Mouse (Mus musculus) brain, adult 2 months (tissue): ENCODE data around the gene Ptpn3.
"Not testable (repeated sequence)": the region's sequence is repeated elsewhere in the genome, so short reads cannot be mapped to it uniquely, and the experiment has no call there.

Experiments
- DNase-seq: peaks from one replicate; pipeline ENCODE4 v3.0.0; 2011; ENCODE audit warnings: low read depth, low spot score

Gene Ptpn3

DNA sequence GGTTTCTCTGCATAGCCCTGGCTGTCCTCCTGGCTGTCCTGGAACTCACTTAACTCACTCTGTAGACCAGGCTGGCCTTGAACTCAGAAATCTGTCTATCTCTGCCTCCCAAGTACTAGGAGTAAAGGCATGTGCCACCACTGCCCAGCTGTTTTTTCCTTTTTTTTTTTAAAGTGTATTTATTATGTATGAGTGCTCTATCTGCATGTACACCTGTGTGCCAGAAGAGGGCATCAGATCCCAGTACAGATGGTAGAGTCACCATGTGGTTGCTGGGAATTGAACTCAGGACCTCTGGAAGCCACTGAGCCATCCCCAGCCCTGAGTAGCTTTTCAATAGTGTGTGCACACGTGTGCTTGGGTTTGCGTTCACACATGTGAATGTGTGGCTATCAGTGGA is 76.9 kb downstream of the Ptpn3 start:
- DNase-seq = no peak

DNA sequence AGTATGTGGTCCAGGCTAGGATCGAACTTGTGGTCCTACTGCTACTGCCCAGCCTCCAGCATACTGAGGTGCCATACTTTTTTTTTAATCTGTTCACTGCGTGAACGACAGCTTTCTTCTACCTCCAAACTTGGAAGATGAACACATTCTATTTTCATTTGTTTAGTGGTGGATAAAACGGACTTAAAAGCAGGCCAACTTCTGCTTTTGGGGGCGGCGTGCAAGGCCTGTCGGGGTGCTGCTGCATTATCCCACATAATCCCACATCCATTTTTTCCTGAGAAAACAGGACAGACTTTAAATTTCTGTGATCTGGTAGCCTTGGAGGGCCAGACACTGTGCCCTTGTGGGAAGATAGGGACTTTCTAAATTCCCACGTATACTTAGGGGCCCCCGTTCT is 83.9 kb downstream of the Ptpn3 start:
- peak; percentile 44 for DNase-seq

DNA sequence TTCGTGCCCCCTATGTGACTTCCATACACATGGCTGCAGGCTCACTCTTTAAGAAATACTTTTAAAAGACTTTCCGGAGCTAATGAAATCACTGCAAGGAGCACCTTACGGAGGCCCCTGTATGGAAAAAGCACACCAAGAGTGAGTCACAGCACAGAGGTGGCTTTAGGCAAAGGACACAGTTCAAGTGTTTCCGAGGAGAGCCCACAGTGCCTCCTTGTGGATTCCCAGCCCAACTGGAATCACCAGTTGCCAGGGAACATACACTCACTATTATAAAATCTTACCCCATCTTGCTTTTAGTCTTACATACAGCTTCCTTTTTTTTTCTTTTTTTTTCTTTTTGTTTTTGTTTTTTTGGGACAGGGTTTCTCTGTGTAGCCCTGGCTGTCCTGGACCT is 85.1 kb downstream of the Ptpn3 start:
- DNase-seq = peak; percentile 17

DNA sequence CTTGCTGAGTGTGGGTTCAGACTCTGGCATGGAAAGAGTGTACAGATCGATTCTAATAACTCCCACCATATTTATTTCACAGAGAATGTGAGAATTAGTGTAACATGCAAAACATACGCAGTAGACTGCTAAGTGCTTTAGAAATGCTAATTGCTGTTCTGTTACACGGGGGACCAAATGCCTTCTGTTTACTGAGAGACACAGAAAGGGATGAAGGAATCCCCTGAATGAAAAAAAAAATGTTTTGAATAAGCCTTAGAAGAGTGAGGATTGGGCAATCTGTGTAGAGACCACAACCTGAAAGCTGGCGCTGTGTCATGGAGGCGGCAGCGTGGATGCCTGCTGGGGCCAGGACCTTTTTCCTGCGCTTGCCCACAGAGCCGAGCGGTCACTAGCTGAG is 86.8 kb downstream of the Ptpn3 start:
- DNase-seq = no peak

DNA sequence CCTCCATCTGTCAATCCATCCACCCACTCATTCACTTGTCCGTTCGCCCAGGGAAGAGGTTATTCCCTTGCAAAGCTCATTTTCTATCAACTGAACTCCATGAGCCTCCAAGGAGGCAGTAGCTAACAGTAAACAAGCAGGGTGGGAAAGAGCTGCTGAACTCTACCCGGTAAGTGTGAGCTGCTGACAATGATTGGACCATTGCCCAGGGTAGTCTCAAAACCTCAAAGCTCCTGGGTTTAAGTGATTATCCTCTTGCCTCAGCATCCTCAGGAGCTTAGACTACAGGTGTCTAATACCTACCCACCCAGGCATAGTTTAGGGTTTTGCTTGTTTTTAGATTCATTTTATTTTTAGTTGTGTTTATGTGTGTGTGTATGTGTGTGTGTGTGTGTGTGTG is 87.5 kb downstream of the Ptpn3 start:
- DNase-seq = no peak

DNA sequence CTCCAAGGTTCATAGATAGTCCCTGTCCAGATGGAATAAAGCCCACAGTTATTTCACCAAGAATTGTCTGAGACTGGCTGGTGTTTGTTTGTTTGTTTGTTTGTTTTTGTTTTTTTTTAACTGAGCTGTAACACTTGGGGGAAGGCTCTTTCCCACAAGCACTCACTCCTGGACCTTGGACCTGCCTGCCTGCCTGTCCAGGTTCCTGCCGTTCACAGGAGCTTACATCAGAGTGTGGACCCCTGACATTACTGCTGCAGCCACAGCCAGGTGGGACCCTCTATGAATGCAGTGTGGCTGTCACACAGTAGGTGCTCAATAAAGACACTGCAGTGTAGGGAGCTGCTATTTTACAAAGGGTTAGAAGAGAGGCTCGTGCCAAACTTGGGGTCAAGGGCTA is 89.9 kb downstream of the Ptpn3 start:
- DNase-seq = no peak

DNA sequence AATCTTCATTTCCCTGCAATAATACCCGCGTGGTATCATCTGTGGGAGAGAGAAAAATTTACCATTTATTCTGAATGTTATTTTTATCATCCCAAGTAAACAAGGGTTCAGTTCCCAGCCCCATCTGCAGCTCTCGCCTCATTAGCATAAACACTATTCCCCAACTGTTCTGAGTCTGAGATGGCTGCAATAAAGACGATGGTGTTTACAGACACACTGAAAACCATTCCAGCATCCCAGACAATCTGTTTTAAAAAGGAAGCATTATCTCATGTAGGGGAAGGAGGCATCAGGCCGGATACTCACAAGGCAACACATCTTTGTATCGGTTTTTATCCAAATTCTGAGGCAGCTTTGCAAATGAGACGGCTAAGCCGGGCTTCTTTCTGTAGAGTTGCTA is 95.7 kb downstream of the Ptpn3 start:
- DNase-seq = peak; percentile 54

DNA sequence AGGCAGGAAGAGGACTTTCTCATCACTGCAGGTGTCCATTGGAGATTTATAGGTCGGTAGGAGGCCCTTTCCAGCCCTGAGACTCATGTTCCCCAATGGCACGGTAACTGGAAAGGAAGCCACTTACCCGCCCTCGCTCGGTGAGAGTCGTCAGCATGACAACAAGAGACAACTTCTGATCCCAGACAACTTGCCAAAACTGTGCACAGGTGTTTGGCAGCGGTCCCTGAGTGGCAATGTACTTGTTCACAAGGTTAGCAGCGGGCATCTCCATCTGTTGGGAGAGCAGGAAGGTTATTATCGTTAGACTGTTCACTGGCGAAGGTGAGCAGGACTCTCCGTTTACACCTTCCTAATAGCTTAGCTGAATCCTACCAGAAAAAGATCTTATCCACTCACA is 96.9 kb downstream of the Ptpn3 start:
- DNase-seq = peak; percentile 31

DNA sequence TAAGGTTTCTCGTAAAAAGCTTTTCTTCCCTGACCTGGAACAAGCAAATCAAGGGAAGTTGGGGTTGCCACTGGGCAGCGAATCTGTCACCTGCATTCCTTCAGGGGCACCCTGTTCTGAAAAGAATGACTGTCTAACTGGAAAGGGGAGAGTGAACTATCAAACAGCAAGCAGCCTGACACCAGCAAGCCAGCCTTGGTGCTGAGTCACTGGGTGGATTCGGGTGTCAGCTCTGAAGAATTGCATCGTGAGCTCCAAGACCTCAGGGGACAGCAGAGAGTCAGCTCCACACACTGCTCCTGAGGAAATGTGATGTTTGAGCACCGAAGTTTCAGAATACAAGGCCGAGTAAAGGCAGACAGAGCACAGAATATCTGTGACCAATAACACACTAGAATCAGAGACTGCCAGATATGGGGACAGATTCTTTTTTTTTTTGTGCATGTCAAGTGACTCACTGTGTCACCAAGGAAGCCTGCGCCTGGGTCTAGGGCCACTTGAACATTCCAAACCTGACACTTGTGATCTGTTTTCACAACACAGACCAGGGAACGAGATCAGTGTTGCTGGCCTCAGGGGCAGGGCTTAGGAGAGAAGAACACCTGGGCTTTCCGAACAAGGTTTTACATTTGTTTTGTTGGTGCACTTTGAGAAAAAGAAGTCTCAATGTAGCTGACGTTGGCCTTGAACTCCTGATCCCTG is 98.8 kb downstream of the Ptpn3 start:
- peak; percentile 75 for DNase-seq

DNA sequence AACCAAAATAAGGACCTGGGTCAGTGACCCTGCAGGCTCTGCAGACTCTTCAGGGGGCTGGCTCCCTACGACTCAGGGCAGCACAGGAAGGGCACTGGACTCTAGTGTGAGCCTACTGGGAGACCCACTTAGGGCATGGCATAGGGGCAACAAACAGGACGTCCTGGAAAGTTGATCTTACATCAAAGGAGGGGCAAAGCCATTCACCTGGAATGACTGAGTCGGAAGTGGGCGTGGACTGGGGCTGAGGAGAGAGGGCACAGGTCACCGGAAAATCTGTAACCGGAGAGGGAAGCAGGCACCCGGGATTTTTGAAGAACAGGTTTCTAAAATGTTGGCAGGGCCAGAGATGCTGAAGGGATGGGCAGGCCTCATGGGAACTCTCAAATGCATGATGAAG is 99.5 kb downstream of the Ptpn3 start:
- no peak for DNase-seq

DNA sequence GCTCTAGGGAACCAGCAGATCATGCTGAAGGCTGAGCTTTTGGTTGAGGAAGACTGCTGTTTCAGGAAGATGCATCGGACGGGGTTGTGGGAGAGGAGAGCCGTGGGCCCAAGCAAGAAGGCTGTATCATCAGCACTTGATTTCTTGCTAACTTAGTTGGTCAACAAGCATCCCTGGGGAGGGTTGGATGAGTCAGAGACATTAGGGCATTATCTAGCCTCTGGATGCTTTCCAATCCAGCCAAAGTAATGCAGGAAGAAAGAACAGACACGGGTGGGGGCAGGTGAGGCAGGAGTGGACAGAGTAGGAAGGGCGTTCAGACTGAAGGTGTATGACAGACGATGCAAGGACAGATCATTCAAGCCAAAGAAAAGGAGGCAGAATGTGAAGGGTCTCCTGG is 101.0 kb downstream of the Ptpn3 start:
- DNase-seq = no peak

DNA sequence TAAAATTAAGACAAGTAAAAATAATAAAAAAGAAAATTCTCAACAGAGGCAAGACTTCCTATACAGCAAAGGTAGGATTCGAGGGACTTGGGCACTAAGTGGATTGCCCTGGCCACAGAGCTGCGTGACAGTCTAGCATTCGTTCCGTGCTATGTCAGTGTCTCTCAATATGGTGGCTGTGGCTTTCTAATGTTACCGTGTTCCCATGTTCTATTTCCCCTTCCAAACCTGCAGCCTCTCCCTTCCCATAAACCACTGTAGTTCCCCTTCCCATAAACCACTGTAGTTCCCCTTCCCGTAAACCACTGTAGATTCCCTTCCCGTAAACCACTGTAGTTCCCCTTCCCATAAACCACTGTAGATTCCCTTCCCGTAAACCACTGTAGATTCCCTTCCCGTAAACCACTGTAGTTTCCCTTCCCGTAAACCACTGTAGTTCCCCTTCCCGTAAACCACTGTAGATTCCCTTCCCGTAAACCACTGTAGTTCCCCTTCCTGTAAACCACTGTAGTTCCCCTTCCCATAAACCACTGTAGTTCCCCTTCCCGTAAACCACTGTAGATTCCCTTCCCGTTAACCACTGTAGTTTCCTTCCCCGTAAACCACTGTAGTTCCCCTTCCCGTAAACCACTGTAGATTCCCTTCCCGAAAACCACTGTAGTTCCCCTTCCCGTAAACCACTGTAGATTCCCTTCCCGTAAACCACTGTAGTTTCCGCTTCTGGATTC is 102.8 kb downstream of the Ptpn3 start:
- not testable (repeated sequence) for DNase-seq

DNA sequence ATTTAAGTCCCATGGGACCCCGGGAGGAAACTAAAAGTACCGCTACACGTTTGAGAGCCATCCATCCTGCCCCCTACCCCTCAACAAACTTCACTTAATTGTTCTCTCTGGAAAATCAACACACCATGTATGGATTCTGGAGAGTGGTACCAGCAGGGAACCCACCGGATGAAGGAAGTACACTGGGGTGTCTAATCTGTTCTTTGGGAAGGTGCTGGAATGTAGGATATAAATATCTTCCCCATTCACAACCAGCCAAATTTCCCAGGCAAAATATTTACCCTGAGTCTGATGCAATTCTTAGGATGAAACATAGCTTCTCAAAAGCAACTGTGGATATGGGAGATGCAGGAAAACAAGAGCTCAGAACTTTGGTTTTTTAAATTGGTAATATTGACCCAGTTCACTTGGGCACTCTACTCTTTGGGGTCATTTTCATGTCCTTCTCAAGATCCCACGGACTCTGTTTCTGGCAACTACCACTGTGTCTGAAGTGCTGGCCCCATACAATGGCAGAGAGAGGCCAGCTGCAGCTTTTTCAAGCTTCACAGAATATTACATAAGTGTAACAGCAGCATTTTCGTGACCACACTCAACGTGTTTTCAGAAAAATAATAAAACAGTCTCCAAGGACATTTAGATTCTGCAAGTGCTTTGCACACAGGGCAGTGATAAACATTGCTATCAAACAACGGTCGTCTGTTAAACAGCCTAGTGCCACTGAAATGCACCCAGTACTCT is 109.9 kb downstream of the Ptpn3 start:
- peak; percentile 40 for DNase-seq

DNA sequence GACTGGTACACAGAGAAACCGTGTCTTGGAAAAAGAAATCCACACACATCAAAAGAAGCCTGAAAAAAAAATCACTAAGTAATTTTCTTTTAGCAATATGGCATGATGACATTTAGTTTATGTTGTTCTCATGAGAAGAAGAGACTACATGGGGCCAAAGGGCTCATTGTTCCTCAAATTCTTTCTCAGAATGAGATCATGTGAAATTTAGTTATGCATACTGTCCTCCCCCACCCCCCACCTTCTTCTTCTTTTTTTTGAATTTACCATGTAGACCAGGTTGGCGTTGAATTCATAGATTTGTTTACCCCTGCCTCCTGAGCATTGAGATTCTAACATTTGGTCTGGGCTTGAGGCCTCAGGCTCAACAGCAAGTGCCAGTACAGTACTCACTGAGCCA is 111.8 kb downstream of the Ptpn3 start:
- DNase-seq = no peak

DNA sequence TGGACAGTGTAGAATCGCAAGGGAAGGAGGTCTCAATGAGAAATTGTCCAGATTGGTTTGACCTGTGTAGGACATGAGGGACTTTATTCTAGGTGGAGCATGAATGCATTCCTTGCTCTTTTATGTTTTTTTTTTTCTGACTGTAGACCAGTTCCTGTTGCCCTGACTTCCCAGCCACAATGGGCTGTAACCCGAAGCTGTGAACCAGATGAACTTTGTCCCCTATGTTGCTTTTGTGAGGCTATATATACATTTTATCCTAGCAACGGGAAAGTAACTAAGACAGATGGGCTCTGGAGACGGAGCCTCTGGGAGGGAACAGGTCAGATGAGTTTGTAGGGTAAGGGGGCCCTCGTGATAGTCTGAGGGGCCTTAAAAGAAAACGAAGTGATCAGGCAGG is 115.6 kb downstream of the Ptpn3 start:
- no peak for DNase-seq

DNA sequence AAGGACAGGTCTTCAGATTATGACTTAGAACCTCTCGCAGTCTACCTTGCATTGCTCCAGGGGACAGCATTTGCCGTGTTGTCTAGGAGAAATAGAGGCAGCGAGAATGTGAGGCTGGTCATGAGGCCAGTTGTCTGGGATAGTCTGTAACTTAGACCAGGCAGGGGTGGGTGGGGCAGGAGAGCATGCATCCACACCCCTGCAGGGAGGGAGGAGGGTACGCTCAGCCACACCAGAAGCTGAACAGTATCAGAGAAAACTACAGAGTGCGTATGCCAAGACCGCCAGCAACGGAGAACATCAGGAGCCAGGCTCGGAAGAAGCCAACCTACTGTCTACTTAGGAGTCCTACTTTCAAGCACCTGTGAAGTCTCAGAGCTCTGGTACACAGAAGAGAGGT is 116.2 kb downstream of the Ptpn3 start:
- DNase-seq = no peak

DNA sequence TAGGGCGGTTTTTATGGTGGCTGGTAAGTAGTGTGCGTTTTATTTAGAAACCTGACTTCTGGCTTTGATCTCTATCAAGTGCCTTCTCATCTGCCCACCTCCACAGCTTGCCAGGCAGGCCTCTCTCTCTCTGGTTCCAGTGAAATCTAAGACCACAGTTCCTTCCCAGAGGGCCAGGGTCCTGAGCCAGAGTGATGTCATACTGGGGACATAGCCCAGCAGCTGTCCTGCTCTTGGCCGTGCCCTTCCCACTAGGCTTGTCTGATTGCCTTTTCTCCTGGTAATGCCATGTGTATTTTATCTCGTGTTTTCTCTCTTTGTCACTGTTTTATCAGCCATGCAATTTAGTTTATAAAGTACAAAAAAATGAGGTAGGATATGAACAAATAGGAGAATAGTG is 118.1 kb downstream of the Ptpn3 start:
- no peak for DNase-seq

DNA sequence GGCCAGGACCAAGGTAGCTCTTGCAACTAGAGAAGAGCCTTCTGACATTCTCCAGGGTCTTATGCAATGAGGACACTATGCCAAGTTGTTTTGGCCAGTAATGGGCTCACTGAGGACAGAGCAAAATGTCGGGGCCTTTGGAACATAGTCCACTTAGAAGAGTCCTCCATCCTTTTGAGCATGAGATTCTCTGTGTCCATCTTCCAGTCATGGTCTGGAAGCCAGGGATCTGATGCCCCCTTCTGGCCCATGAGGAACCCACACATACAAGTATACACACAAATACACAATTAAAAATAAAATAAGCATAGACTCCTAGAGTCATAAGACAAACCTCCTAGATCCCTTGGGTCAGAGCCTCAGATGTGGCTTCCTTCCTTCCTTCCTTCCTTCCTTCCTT is 120.1 kb downstream of the Ptpn3 start:
- DNase-seq = peak; percentile 60

DNA sequence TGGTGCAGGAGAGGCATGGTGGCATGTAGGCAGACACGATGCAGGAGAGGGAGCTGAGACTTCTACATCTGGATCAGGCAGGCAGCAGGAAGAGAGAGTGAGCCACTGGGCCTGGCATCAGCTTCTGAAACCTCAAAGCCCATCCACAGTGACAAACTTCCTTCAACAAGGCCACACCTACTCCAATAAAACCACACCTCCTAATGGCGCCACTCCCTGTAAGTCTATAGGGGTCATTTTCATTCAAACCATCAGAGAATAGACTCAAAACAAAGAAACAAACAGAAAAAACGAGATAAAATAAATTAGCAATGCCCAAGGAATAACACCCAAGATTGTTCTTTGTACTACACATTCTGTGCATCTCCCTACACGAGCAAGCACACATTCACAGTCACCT is 122.8 kb downstream of the Ptpn3 start:
- DNase-seq = no peak

DNA sequence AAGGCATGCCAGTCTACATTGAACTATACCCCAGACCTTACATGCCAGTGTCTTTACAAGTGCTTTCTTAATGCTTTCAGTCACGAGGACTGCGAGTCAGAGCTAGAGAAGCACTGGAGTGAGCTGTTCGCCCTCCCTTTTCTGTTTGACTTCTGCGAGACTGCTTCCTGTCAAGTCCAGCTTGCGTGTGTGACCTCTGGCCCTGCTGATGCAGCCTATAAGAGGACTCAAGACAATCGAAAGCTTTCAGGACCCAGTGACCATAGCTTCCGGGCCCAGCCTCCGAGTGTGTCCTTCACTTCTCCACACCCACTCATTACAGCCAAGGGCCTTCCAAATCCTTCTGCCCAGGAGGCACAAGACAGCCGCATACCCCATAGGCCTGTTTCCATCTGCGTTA is 126.3 kb downstream of the Ptpn3 start:
- no peak for DNase-seq

DNA sequence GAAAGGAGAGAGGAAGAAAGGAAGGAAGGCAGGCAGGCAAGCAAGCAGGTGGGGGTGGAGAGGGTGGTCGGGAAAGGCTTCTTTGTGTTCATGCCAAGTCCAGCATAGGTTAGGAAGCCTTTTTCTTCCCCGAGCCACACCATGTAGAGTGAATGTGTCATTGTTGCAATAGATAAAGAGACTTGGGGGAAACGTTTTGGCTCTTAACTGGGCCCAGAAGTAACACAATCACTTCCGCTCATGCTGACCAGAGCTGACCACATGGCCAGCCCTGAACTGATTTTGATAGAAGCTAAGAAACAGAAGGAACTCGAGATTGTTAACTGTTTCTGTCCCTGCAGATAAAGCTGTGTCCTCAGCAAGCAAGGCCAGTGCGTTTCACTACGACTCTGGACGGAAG is 128.8 kb downstream of the Ptpn3 start:
- DNase-seq = no peak

DNA sequence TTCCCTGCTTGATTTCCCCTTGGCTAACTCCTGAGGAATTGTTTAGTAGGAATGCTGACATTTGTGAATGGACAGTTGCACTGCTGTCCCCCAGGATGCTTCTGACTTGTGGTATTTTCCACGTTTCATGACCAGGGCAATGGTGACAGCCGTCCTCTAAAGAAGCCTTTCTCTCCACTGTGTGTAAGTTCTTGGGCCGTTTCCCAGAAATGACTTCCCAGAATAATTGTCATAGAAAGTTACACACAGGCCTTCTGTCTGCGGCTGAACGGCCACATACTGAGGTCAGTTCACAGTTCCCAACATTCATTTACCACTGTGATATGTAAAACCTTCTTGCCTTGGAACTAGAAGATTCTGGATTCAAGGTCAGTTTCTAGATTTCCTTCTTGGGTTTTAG is 129.8 kb downstream of the Ptpn3 start:
- DNase-seq = peak; percentile 85

DNA sequence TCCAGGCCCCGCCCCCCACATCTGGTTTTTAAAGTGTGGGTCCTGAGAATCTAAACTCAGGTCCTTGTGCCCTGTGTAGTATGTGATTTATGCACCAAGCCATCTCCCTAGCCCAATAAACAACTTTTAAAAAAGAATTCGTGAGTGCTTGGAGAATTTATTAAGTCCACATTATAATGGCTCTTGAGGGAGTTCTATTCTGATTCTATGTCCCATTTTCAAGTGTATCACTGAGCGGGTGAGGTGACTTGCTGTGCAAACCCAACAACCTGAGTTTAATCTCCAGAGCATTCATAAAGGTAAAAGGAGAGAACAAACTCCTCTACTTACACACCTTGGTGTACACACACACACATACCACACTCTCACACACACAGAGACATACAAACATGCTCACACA is 133.0 kb downstream of the Ptpn3 start:
- DNase-seq = no peak
